Comparison of ENCODE assay signal across 25 mouse cellular contexts in genomic region chr11:44634552-44635193, GRCm38 (mm10). TPM values are rescaled to one million over a fixed set of nuclear protein-coding genes. Genes with fewer than 3 reads are reported as not detected.
DNase-seq lines count a peak whose midpoint lies in the region; ATAC-seq and TF ChIP-seq lines count a peak whose summit lies in the region.
"Had no signal": no experiment of that assay in that cellular context is flagged by ENCODE, and none has a peak within 500 bp of the region (broad histone marks: within the 10 kb centered on the region; RNA-seq: fewer than 3 reads in every experiment).

No protein-coding gene starts in this region.

- no peak for TF ChIP-seq EP300 in CH12.LX (IDR thresholded peaks at IDR 0.05; ENCODE audit: low read length)

- intact Hi-C loops in gastrocnemius, postnatal 36 days (cut with DNase I): no loop called here

- no peak overlapping the region for H3K4me3 ChIP-seq in forebrain, embryonic 12.5 days (replicated peaks)
- H3K4me3 ChIP-seq in forebrain, embryonic 15.5 days: no peak overlapping the region
- no peak overlapping the region for H3K4me3 ChIP-seq in midbrain, embryonic 12.5 days
- H3K4me3 ChIP-seq in midbrain, embryonic 11.5 days (ENCODE audit: low read depth, low read length): no peak overlapping the region
- H3K4me3 ChIP-seq in CH12.LX (replicated peaks in 1 of 3; ENCODE audit: low read depth in 2 of 3, low read length in 2 of 3, poor library complexity in 1 of 3): no peak overlapping the region
- H3K4me3 ChIP-seq in hindbrain, embryonic 15.5 days: no peak overlapping the region
- H3K4me3 ChIP-seq: embryonic facial prominence, embryonic 12.5 days; kidney, embryonic 15.5 days; limb, embryonic 13.5 days; lung, embryonic 15.5 days; stomach, embryonic 15.5 days had no signal

- H3K79me2 ChIP-seq in CH12.LX (replicated peaks; ENCODE audit: control insufficient read depth, extremely low read depth, insufficient read depth, poor library complexity, severe bottlenecking): peaks cover 38% of the 10 kb centered on the region

- TF ChIP-seq POLR2A in CH12.LX (IDR thresholded peaks at IDR 0.05; ENCODE audit: low read depth, low read length): no peak

- dilution Hi-C loops in CH12.LX (cut with MboI; ENCODE audit: extremely low pct_ligation_motif_present, extremely low pct_unique_long_range_greater_than_20kb, low sequenced_read_pairs): no loop called here

- no peaks in the 10 kb centered on the region for H3K9me3 ChIP-seq in forebrain, embryonic 12.5 days
- no peaks in the 10 kb centered on the region for H3K9me3 ChIP-seq in forebrain, embryonic 15.5 days
- no peaks in the 10 kb centered on the region for H3K9me3 ChIP-seq in midbrain, embryonic 12.5 days
- no peaks in the 10 kb centered on the region for H3K9me3 ChIP-seq in midbrain, embryonic 11.5 days (ENCODE audit: control insufficient read depth, low read length)
- H3K9me3 ChIP-seq in CH12.LX (replicated peaks; ENCODE audit: low read length): peaks cover 3% of the 10 kb centered on the region
- H3K9me3 ChIP-seq in hindbrain, embryonic 15.5 days: no peaks in the 10 kb centered on the region
- H3K9me3 ChIP-seq: embryonic facial prominence, embryonic 12.5 days; G1E; kidney, embryonic 15.5 days; limb, embryonic 13.5 days; lung, embryonic 15.5 days; stomach, embryonic 15.5 days had no signal

- in situ Hi-C loops in CH12.LX (cut with MboI; ENCODE audit: low pct_ligation_motif_present, low pct_unique_long_range_greater_than_20kb, low sequenced_read_pairs): no loop called here

- no peak for TF ChIP-seq RAD21 in CH12.LX (IDR thresholded peaks at IDR 0.05; ENCODE audit: low read depth, low read length)

- peak; percentile 53; the same call in 1 of the 2 replicates for ATAC-seq in forebrain, embryonic 12.5 days (ENCODE audit: low FRiP score)
- ATAC-seq in forebrain, embryonic 15.5 days (replicated peaks): no peak
- ATAC-seq in midbrain, embryonic 12.5 days (ENCODE audit: low FRiP score, low read depth): no peak
- no peak for ATAC-seq in midbrain, embryonic 11.5 days (ENCODE audit: low FRiP score)
- ATAC-seq in hindbrain, embryonic 15.5 days (ENCODE audit: low FRiP score, low read depth): no peak

- no peak overlapping the region for H3K4me2 ChIP-seq in forebrain, embryonic 12.5 days
- H3K4me2 ChIP-seq in forebrain, embryonic 15.5 days (replicated peaks): no peak overlapping the region
- H3K4me2 ChIP-seq in midbrain, embryonic 12.5 days (replicated peaks): no peak overlapping the region
- no peak overlapping the region for H3K4me2 ChIP-seq in midbrain, embryonic 11.5 days
- H3K4me2 ChIP-seq in CH12.LX (ENCODE audit: insufficient read depth, low read depth, poor library complexity, severe bottlenecking): 0 out of 2 replicates have a peak overlapping the region, but pooled peaks have one; percentile 14
- H3K4me2 ChIP-seq in hindbrain, embryonic 15.5 days: no peak overlapping the region
- H3K4me2 ChIP-seq: embryonic facial prominence, embryonic 12.5 days; heart, embryonic 11.5 days; kidney, embryonic 15.5 days; limb, embryonic 13.5 days; liver, embryonic 11.5 days; lung, embryonic 15.5 days; stomach, embryonic 15.5 days had no signal

- peaks cover 34% of the 10 kb centered on the region for H3K27me3 ChIP-seq in forebrain, embryonic 12.5 days
- H3K27me3 ChIP-seq in forebrain, embryonic 15.5 days: peaks cover 25% of the 10 kb centered on the region; the same call in 1 of the 2 replicates
- no peaks in the 10 kb centered on the region for H3K27me3 ChIP-seq in midbrain, embryonic 12.5 days
- H3K27me3 ChIP-seq in midbrain, embryonic 11.5 days (ENCODE audit: control insufficient read depth, insufficient read depth, low read length): no peaks in the 10 kb centered on the region
- no peaks in the 10 kb centered on the region for H3K27me3 ChIP-seq in CH12.LX (replicated peaks)
- H3K27me3 ChIP-seq in hindbrain, embryonic 15.5 days: no peaks in the 10 kb centered on the region
- H3K27me3 ChIP-seq: embryonic facial prominence, embryonic 12.5 days; kidney, embryonic 15.5 days; limb, embryonic 13.5 days; lung, embryonic 15.5 days; stomach, embryonic 15.5 days had no signal

- H3K4me1 ChIP-seq in forebrain, embryonic 12.5 days: peaks cover 19% of the 10 kb centered on the region; the same call in 1 of the 2 replicates
- H3K4me1 ChIP-seq in forebrain, embryonic 15.5 days: peaks cover 10% of the 10 kb centered on the region
- H3K4me1 ChIP-seq in midbrain, embryonic 12.5 days: peaks cover 23% of the 10 kb centered on the region
- no peaks in the 10 kb centered on the region; the same call in 1 of the 2 replicates for H3K4me1 ChIP-seq in midbrain, embryonic 11.5 days (ENCODE audit: control insufficient read depth, insufficient read depth, low read length)
- H3K4me1 ChIP-seq in CH12.LX (ENCODE audit: control insufficient read depth in 1 of 2, insufficient read depth in 2 of 2): peaks cover 23 to 93% of the 10 kb centered on the region in 2 experiments
- peaks cover 29% of the 10 kb centered on the region for H3K4me1 ChIP-seq in hindbrain, embryonic 15.5 days (replicated peaks)
- H3K4me1 ChIP-seq: lung, embryonic 15.5 days; stomach, embryonic 15.5 days had no signal

- no peaks in the 10 kb centered on the region for H3K36me3 ChIP-seq in forebrain, embryonic 12.5 days (replicated peaks)
- H3K36me3 ChIP-seq in forebrain, embryonic 15.5 days: no peaks in the 10 kb centered on the region
- no peaks in the 10 kb centered on the region for H3K36me3 ChIP-seq in midbrain, embryonic 12.5 days
- H3K36me3 ChIP-seq in midbrain, embryonic 11.5 days (ENCODE audit: control insufficient read depth, insufficient read depth, low read length): no peaks in the 10 kb centered on the region
- H3K36me3 ChIP-seq in CH12.LX (replicated peaks in 1 of 2; ENCODE audit: control insufficient read depth in 1 of 2, insufficient read depth in 1 of 2, low read length in 1 of 2): peaks cover 41 to 74% of the 10 kb centered on the region in 2 experiments
- H3K36me3 ChIP-seq in hindbrain, embryonic 15.5 days: no peaks in the 10 kb centered on the region
- H3K36me3 ChIP-seq: embryonic facial prominence, embryonic 12.5 days; G1E; kidney, embryonic 15.5 days; lung, embryonic 15.5 days; stomach, embryonic 15.5 days had no signal

- TF ChIP-seq CTCF in CH12.LX (conservative IDR thresholded peaks at IDR 0.05 in 1 of 2, IDR thresholded peaks at IDR 0.05 in 1 of 2; ENCODE audit: low read depth in 2 of 2, low read length in 2 of 2): no peak

- no peak for DNase-seq in midbrain, embryonic 11.5 days (ENCODE audit: low spot score, missing footprints)
- DNase-seq in CH12.LX (ENCODE audit: extremely low read depth): no peak
- no peak for DNase-seq in gastrocnemius, postnatal 36 days
- DNase-seq: adrenal gland, adult 8-10 months; cerebellum, adult 11-12 months; cerebellum, adult 9-11 months; embryo, embryonic 11 days; gastrocnemius, postnatal 10 days; heart, postnatal 36 days; kidney, adult 18-20 months; kidney, postnatal 25 days; right cerebral cortex, postnatal 25 days had no signal

- WGBS in forebrain, embryonic 12.5 days: 72% methylated on average over 6 of the region's 6 CpGs
- 57% methylated on average over 6 of the region's 6 CpGs for WGBS in forebrain, embryonic 15.5 days
- WGBS in midbrain, embryonic 12.5 days: 71% methylated on average over 6 of the region's 6 CpGs
- WGBS in midbrain, embryonic 11.5 days: 78% methylated on average over 6 of the region's 6 CpGs
- 47% methylated on average over 6 of the region's 6 CpGs for WGBS in hindbrain, embryonic 15.5 days

- H3K9ac ChIP-seq in forebrain, embryonic 12.5 days: no peak overlapping the region
- H3K9ac ChIP-seq in forebrain, embryonic 15.5 days (replicated peaks): no peak overlapping the region
- H3K9ac ChIP-seq in midbrain, embryonic 12.5 days (replicated peaks): no peak overlapping the region
- no peak overlapping the region for H3K9ac ChIP-seq in midbrain, embryonic 11.5 days (ENCODE audit: low read length)
- no peak overlapping the region; the same call in 1 of the 2 replicates for H3K9ac ChIP-seq in CH12.LX (ENCODE audit: insufficient read depth, low read depth)
- H3K9ac ChIP-seq in hindbrain, embryonic 15.5 days: 0 out of 2 replicates have a peak overlapping the region, but pooled peaks have one; percentile 16
- H3K9ac ChIP-seq: embryonic facial prominence, embryonic 12.5 days; kidney, embryonic 15.5 days; limb, embryonic 13.5 days; lung, embryonic 15.5 days; stomach, embryonic 15.5 days had no signal

- H3K27ac ChIP-seq in forebrain, embryonic 12.5 days: peak overlapping the region; percentile 54
- H3K27ac ChIP-seq in forebrain, embryonic 15.5 days (replicated peaks): no peak overlapping the region
- H3K27ac ChIP-seq in midbrain, embryonic 12.5 days (replicated peaks): peak overlapping the region; percentile 54; the same call in 1 of the 2 replicates
- no peak overlapping the region for H3K27ac ChIP-seq in midbrain, embryonic 11.5 days (ENCODE audit: low read depth, low read length)
- no peak overlapping the region; the same call in 1 of the 2 replicates for H3K27ac ChIP-seq in CH12.LX (ENCODE audit: insufficient read depth, low read depth)
- H3K27ac ChIP-seq in hindbrain, embryonic 15.5 days (replicated peaks): peak overlapping the region; percentile 48; the same call in 1 of the 2 replicates
- H3K27ac ChIP-seq: embryonic facial prominence, embryonic 12.5 days; kidney, embryonic 15.5 days; limb, embryonic 13.5 days; lung, embryonic 15.5 days; stomach, embryonic 15.5 days had no signal

TF ChIP-seq in CH12.LX, 34 proteins besides CTCF, POLR2A, EP300 and RAD21 (continues in another document):
- no peak for TF ChIP-seq POLR2AphosphoS2 (IDR thresholded peaks at IDR 0.05; ENCODE audit: low read depth, low read length)
- no peak for TF ChIP-seq ZKSCAN1 (IDR thresholded peaks at IDR 0.05; ENCODE audit: borderline replicate concordance, low read depth, low read length)
- no peak for TF ChIP-seq MXI1 (IDR thresholded peaks at IDR 0.05; ENCODE audit: low read depth, low read length)
- TF ChIP-seq NRF1 (IDR thresholded peaks at IDR 0.05; ENCODE audit: low read depth, low read length): no peak
- TF ChIP-seq ZNF384 (IDR thresholded peaks at IDR 0.05; ENCODE audit: low read depth, low read length): no peak
- TF ChIP-seq BHLHE40 (IDR thresholded peaks at IDR 0.05; ENCODE audit: low read depth, low read length): no peak
- TF ChIP-seq JUND (conservative IDR thresholded peaks at IDR 0.05; ENCODE audit: low read depth, low read length): no peak

RNA-seq across cellular contexts. Expression of gene Ebf1, which starts 17.6 kb away (rescaled TPM):
- 26.8 and 27.2 TPM in 2 replicates for polyA plus RNA-seq in forebrain, embryonic 12.5 days (2016; fragmentation: Nextera tagmentation; extraction: Ambion mirVana)
- 35.6 and 44.7 TPM in 2 replicates for polyA plus RNA-seq in forebrain, embryonic 15.5 days (2015; fragmentation: Nextera tagmentation; extraction: Ambion mirVana)
- 89.4 and 89.6 TPM in 2 replicates for polyA plus RNA-seq in midbrain, embryonic 12.5 days (2016; fragmentation: Nextera tagmentation; extraction: Ambion mirVana)
- 73.8 and 79.2 TPM in 2 replicates for polyA plus RNA-seq in midbrain, embryonic 11.5 days (2014; fragmentation: Nextera tagmentation; extraction: Ambion mirVana)
- total RNA-seq in CH12.LX (2012; rRNA removed) (24.9 and 37.8 TPM in 2 replicates), CH12.LX (2014; rRNA removed) (42.8 and 44.2 TPM in 2 replicates)
- 52.5 and 60.7 TPM in 2 replicates for polyA plus RNA-seq in CH12.LX (2012; ENCODE audit: insufficient read length, low read depth)
- 101 and 139 TPM in 2 replicates for polyA plus RNA-seq in hindbrain, embryonic 15.5 days (2015; fragmentation: Nextera tagmentation; extraction: Ambion mirVana)
- total RNA-seq in gastrocnemius, postnatal 36 days (2021): 10 to 100 TPM in 1 of 2 experiments, 1 to 10 TPM in 1; 9.5 to 10.0 TPM
- total RNA-seq: granulocyte monocyte progenitor cell, adult 5-6 weeks had no signal
- polyA plus RNA-seq: G1E had no signal

Comparison
In these comparisons a context has a peak if more than half of its experiments do, and no peak if none do; other contexts are left out.
1. H3K27ac ChIP-seq: peak in forebrain, embryonic 12.5 days (single experiment), midbrain, embryonic 12.5 days (single experiment) and hindbrain, embryonic 15.5 days (single experiment); none in forebrain, embryonic 15.5 days (single experiment), midbrain, embryonic 11.5 days (single experiment) and CH12.LX (single experiment).